Mouse (Mus musculus) embryonic facial prominence, embryonic 13.5 days (tissue): ENCODE results near the gene Tstd2. TPM values are rescaled to one million over a fixed set of nuclear protein-coding genes. Genes with fewer than 3 reads are reported as not detected.

Source experiments
- ATAC-seq: fragments of 200-750 bp; cut with Nextera tagmentation; 2 replicates; pipeline ENCODE4 v1.8.0; 2017; ENCODE audit warnings: low read depth; ENCODE audit not compliant: insufficient number of reproducible peaks, insufficient read depth, low FRiP score, low TSS enrichment
- H3K27ac ChIP-seq: fragments of 300-500 bp; sonication (generic); 2 replicates; pipeline ENCODE4 v1.5.1; 2015; ENCODE audit warnings: moderate library complexity, mild to moderate bottlenecking, inconsistent platforms
- H3K27me3 ChIP-seq: fragments of 300-500 bp; sonication (generic); 2 replicates; pipeline ENCODE4 v1.6.1; 2015; ENCODE audit warnings: mild to moderate bottlenecking, inconsistent platforms
- H3K36me3 ChIP-seq: fragments of 300-500 bp; sonication (generic); 2 replicates; pipeline ENCODE4 v1.6.1; 2015; ENCODE audit warnings: mild to moderate bottlenecking, inconsistent platforms
- H3K4me1 ChIP-seq: fragments of 300-500 bp; sonication (generic); 2 replicates; pipeline ENCODE4 v1.6.1; 2015; ENCODE audit warnings: inconsistent platforms
- H3K4me2 ChIP-seq: fragments of 300-500 bp; sonication (generic); 2 replicates; pipeline ENCODE4 v1.6.1; 2015; ENCODE audit warnings: moderate library complexity, mild to moderate bottlenecking, inconsistent platforms
- H3K4me3 ChIP-seq: fragments of 300-500 bp; sonication (generic); 2 replicates; pipeline ENCODE4 v1.5.1; 2015; ENCODE audit warnings: mild to moderate bottlenecking, inconsistent platforms
- H3K9ac ChIP-seq: fragments of 300-500 bp; sonication (generic); 2 replicates; pipeline ENCODE4 v1.6.1; 2015; ENCODE audit warnings: mild to moderate bottlenecking, inconsistent platforms
- H3K9me3 ChIP-seq: fragments of 300-500 bp; sonication (generic); 2 replicates; pipeline ENCODE4 v1.6.1; 2016; ENCODE audit warnings: inconsistent platforms
- WGBS: fragments of 180-500 bp; shearing (Covaris S2); methylation state at CpG from one replicate; pipeline ENCODE4 v1.1.7; 2015; ENCODE audit warnings: mixed read lengths; 5-methylcytosine and 5-hydroxymethylcytosine counted together
- polyA plus RNA-seq: library from polyadenylated mRNA; unstranded; fragments of >200 nt; fragmentation: Nextera tagmentation; extraction: Ambion mirVana; gene quantifications from 2 replicates; pipeline ENCODE4 v1.2.1, GENCODE M21; 2015

Gene Tstd2
- polyA plus RNA-seq, 1 experiment from 2014 or later: 51.9 TPM

- no peaks in the 10 kb centered on the region for H3K4me1 ChIP-seq
- WGBS: 92% methylated on average over 12 of the region's 12 CpGs
- no peak for ATAC-seq
- no peaks in the 10 kb centered on the region for H3K27me3 ChIP-seq
- H3K36me3 ChIP-seq: peaks cover 86% of the 10 kb centered on the region
- no peak overlapping the region for H3K4me3 ChIP-seq
- no peak overlapping the region for H3K27ac ChIP-seq
- H3K9me3 ChIP-seq: no peaks in the 10 kb centered on the region
- H3K4me2 ChIP-seq: no peak overlapping the region
- no peak overlapping the region for H3K9ac ChIP-seq
Measured at GRCm38 (mm10) chr4:46151903-46152544, 13.5 kb upstream of the Tstd2 start.

GRCm38 (mm10) chr4:46146881-46147280 lies 8.4 kb upstream of the Tstd2 start:
- 95% methylated on average over 1 of the region's 1 CpGs for WGBS
- Histone ChIP-seq H3K27ac (no peak overlapping the region), H3K9me3 (no peaks in the 10 kb centered on the region), H3K27me3 (no peaks in the 10 kb centered on the region), H3K9ac (no peak overlapping the region), H3K4me2 (no peak overlapping the region), H3K4me3 (no peak overlapping the region), H3K4me1 (no peaks in the 10 kb centered on the region), H3K36me3 (peaks cover 51% of the 10 kb centered on the region)
- no peak for ATAC-seq

DNA sequence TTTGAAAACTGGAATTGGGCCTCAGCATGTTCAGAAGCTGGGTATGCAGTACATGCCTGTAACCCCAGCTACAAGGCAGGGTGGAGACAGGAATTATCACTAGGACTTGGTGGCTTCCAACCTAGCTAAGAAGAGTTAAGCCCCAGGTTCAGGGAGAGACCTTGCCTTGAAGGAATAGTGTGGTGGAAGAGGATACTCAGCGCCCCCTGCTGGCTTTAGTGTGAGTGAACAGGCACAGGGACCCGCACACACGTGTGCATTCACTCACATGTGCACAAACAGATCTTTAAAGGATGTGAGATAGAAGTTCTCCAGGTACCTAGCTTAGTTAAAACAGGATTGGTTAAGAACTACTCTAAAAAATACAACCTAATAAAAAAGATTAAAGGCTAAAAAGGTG lies 5.8 kb upstream of the Tstd2 start:
- Histone ChIP-seq H3K9ac (no peak overlapping the region), H3K4me2 (no peak overlapping the region), H3K36me3 (peaks cover 31% of the 10 kb centered on the region), H3K27ac (no peak overlapping the region), H3K9me3 (no peaks in the 10 kb centered on the region), H3K4me1 (peaks cover 11% of the 10 kb centered on the region), H3K27me3 (no peaks in the 10 kb centered on the region), H3K4me3 (no peak overlapping the region)
- 73% methylated on average over 3 of the region's 3 CpGs for WGBS
- no peak for ATAC-seq

- peak; percentile 76 for ATAC-seq
- H3K4me3 ChIP-seq: peak overlapping the region; percentile 91
- no peaks in the 10 kb centered on the region for H3K9me3 ChIP-seq
- H3K4me1 ChIP-seq: peaks cover 19% of the 10 kb centered on the region
- H3K27ac ChIP-seq: peak overlapping the region; percentile 96
- H3K27me3 ChIP-seq: no peaks in the 10 kb centered on the region
- peak overlapping the region; percentile 95 for H3K9ac ChIP-seq
- H3K36me3 ChIP-seq: peaks cover 23% of the 10 kb centered on the region
- H3K4me2 ChIP-seq: peak overlapping the region; percentile 82
- 7% methylated on average over 17 of the region's 17 CpGs for WGBS
Measured at GRCm38 (mm10) chr4:46137629-46138286, 736 bp downstream of the Tstd2 start.

DNA sequence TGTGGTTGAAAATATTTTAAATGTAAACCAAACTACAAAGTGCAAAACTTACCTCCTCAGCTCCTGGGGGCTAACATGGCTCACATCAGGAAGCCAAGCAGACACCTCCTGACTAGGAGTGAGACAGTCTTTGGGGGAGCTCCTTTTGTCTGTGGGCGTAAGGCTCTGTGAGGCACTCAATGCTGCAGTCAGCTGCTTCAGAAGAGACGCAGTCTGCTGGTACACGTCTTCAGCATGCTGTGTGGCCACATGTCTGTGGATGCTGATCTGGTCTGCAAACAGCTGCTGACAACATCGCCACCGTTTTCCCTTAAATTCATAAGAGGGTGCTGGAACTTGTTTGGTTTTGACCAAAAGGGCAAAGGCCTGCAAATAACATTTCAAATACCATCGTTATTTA lies 6.7 kb downstream of the Tstd2 start:
- Histone ChIP-seq H3K4me2 (no peak overlapping the region), H3K9ac (no peak overlapping the region), H3K4me3 (no peak overlapping the region), H3K36me3 (peaks cover 74% of the 10 kb centered on the region), H3K4me1 (peaks cover 2% of the 10 kb centered on the region), H3K27me3 (no peaks in the 10 kb centered on the region), H3K27ac (no peak overlapping the region), H3K9me3 (no peaks in the 10 kb centered on the region)
- ATAC-seq: no peak
- WGBS: 89% methylated on average over 6 of the region's 6 CpGs

DNA sequence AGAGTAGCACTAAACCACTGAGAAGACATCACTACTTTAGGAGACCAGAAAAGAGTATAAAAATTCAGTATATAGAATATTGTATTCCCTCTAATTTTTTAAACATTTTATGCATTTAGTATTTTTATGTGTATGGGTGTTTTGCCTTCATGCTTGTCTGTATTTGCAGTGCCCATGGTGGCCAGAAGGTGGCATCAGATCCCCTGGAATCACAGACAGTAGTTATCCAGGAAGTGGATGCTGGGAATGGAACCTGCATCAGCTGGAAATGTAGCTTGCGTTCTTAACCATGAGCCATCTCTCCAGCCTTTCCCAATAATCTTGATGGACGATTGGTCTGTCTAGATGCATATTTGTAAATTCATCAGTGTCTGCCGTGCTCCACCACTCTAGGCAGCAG lies 8.3 kb downstream of the Tstd2 start:
- H3K9ac ChIP-seq: no peak overlapping the region
- no peak for ATAC-seq
- H3K4me2 ChIP-seq: no peak overlapping the region
- H3K27me3 ChIP-seq: no peaks in the 10 kb centered on the region
- no peak overlapping the region for H3K4me3 ChIP-seq
- H3K36me3 ChIP-seq: peaks cover 88% of the 10 kb centered on the region
- WGBS: 75% methylated on average over 3 of the region's 3 CpGs
- H3K4me1 ChIP-seq: no peaks in the 10 kb centered on the region
- H3K27ac ChIP-seq: no peak overlapping the region
- H3K9me3 ChIP-seq: no peaks in the 10 kb centered on the region

DNA sequence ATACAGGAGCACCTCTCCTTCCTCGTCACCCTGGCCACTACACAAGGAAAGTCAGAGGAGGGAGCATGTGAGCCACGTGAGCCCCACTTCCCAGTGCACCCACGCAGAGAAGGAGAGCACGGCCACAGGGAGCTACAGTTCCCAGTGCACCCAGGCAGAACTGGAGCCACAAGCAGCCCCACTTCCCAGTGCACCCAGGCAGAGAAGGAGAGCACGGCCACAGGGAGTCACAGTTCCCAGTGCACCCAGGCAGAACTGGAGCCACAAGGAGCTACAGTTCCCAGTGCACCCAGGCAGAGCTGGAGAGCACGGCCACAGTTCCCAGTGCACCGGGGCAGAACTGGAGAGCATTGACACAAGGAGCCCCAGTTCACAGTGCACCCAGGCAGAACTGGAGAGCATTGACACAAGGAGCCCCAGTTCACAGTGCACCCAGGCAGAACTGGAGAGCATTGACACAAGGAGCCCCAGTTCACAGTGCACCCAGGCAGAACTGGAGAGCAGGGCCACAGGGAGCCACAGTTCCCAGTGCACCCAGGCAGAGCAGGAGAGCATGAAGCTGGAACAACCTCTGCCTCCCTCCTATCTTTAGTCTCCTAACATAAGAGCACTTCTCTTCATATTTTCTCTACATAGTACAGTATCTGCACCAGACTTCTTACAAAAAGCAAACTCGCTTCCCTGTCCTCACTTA lies 9.0 kb downstream of the Tstd2 start:
- Histone ChIP-seq H3K4me2 (no peak overlapping the region), H3K4me1 (no peaks in the 10 kb centered on the region), H3K9ac (no peak overlapping the region), H3K4me3 (no peak overlapping the region), H3K9me3 (no peaks in the 10 kb centered on the region), H3K27me3 (no peaks in the 10 kb centered on the region), H3K36me3 (peaks cover 89% of the 10 kb centered on the region), H3K27ac (no peak overlapping the region)
- no peak for ATAC-seq
- WGBS: 91% methylated on average over 8 of the region's 8 CpGs

- H3K36me3 ChIP-seq: peaks cover 89% of the 10 kb centered on the region
Measured at GRCm38 (mm10) chr4:46126541-46126940, 12.0 kb downstream of the Tstd2 start.

DNA sequence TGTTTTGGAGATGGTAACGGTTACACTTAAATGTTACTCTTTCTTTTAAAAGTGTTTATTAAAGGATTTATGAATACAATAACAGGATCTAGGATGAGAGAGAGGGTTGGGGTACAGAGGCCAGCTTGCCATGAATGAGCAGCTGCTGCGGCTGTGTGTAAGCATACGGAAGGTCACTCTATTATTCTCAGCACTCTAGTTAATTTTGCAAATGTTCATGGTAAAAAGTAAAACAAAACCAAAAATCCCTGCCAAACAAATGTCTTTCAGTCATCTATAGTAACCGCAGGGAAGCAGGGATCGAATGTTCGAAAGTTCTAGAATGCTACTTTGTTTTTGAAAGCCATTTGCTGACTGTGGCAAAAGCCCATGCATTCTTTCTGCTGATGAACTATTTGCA lies 15.1 kb downstream of the Tstd2 start:
- no peaks in the 10 kb centered on the region for H3K4me1 ChIP-seq
- ATAC-seq: no peak
- WGBS: 86% methylated on average over 6 of the region's 6 CpGs
- peaks cover 92% of the 10 kb centered on the region for H3K36me3 ChIP-seq
- no peak overlapping the region for H3K4me3 ChIP-seq
- no peaks in the 10 kb centered on the region for H3K9me3 ChIP-seq
- no peaks in the 10 kb centered on the region for H3K27me3 ChIP-seq
- no peak overlapping the region for H3K27ac ChIP-seq
- no peak overlapping the region for H3K4me2 ChIP-seq
- no peak overlapping the region for H3K9ac ChIP-seq

More at GRCm38 (mm10) chr4:46126541-46126940, 12.0 kb downstream of the Tstd2 start:
- Histone ChIP-seq H3K4me3 (no peak overlapping the region), H3K27me3 (no peaks in the 10 kb centered on the region), H3K9ac (no peak overlapping the region), H3K9me3 (no peaks in the 10 kb centered on the region), H3K4me1 (no peaks in the 10 kb centered on the region), H3K27ac (no peak overlapping the region), H3K4me2 (no peak overlapping the region)
- no peak for ATAC-seq
- 58% methylated on average over 2 of the region's 2 CpGs for WGBS

- Histone ChIP-seq H3K36me3 (peaks cover 98% of the 10 kb centered on the region), H3K9me3 (no peaks in the 10 kb centered on the region), H3K4me1 (no peaks in the 10 kb centered on the region)
Measured at GRCm38 (mm10) chr4:46120767-46121166, 17.7 kb downstream of the Tstd2 start.

DNA sequence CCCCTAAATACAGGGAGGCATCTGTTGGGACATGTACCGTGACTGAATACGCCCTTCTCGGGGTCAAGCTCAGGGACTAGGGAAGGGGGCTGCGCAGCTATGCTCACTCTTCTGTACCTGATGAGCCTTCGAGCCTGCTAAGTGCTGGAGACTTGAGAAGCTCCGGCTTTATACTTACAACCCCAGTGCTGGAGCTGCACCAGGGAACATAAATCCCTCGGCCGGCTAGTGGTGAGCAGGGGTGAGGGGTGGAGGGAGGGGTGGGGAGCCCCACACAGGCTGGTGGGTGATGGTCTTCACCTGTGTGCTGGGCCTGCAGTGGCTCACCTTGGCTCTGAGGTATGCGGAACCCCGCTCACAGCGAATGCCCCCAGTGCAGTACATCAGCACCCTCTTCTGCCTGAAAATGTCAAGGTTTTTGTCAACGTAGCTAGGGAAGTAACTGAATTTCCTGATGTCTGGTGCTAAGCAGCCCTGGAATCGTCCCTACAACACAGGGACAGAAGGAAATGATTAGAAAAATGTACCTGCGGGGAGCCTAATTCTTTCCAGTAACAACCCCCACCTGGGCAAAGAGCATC lies 18.9 kb downstream of the Tstd2 start:
- Histone ChIP-seq H3K36me3 (peaks cover 96% of the 10 kb centered on the region), H3K27ac (no peak overlapping the region)
- 89% methylated on average over 14 of the region's 14 CpGs for WGBS

More at GRCm38 (mm10) chr4:46120767-46121166, 17.7 kb downstream of the Tstd2 start:
- 85% methylated on average over 3 of the region's 3 CpGs for WGBS
- H3K9ac ChIP-seq: no peak overlapping the region
- no peak for ATAC-seq
- H3K4me3 ChIP-seq: no peak overlapping the region
- H3K27me3 ChIP-seq: no peaks in the 10 kb centered on the region
- H3K27ac ChIP-seq: no peak overlapping the region
- H3K4me2 ChIP-seq: no peak overlapping the region

More for the DNA sequence above, 18.9 kb downstream of the Tstd2 start:
- H3K4me2 ChIP-seq: no peak overlapping the region
- no peaks in the 10 kb centered on the region for H3K9me3 ChIP-seq
- H3K27me3 ChIP-seq: no peaks in the 10 kb centered on the region
- H3K9ac ChIP-seq: no peak overlapping the region
- H3K4me3 ChIP-seq: no peak overlapping the region
- no peak for ATAC-seq
- no peaks in the 10 kb centered on the region for H3K4me1 ChIP-seq
